Mouse (Mus musculus): ENCODE measurements around the gene Tcte1. TPM values are rescaled to one million over a fixed set of nuclear protein-coding genes. Genes with fewer than 3 reads are reported as not detected.

Tcte1 gene
- total RNA-seq, 4 experiments from 2014 or later: not detected

GRCm38 (mm10) chr17:45564531-45565084 lies 41.4 kb downstream of the Tcte1 start:
- no peak for DNase-seq (ENCODE audit: low spot score in 2 of 2)

- DNase-seq (ENCODE audit: low spot score in 2 of 2): no peak
These were observed 41.9 kb downstream of the Tcte1 start for GRCm38 (mm10) chr17:45565103-45565502.

- no peak for DNase-seq (ENCODE audit: low spot score in 2 of 2)
These were observed 42.8 kb downstream of the Tcte1 start for GRCm38 (mm10) chr17:45566031-45566359.

- DNase-seq (ENCODE audit: low spot score in 2 of 2): no peak
These were observed 43.3 kb downstream of the Tcte1 start for GRCm38 (mm10) chr17:45566360-45567161.

DNA sequence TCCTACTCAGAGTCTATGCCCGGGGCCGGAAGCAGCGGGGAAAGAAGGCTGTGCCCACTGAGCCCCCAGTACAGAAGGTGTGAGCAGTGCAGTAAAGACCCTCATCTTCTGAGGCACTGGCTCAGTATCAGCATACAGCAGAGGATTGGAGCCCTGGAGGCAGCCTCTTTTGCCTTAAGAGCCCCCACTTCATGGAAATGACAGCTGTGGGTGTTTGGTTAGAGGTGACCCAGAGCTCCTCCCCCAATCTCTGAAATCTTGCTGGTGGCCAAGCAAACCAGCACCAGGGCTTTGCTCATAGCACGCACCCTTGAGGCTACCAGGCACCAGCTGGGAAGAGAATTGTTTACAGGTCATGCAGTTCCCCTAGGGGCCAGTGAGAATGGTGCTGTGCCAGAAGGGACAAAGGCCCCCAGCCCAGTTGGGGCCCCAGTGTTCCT lies 43.9 kb downstream of the Tcte1 start:
- no peak for DNase-seq (ENCODE audit: low spot score in 2 of 2)

DNA sequence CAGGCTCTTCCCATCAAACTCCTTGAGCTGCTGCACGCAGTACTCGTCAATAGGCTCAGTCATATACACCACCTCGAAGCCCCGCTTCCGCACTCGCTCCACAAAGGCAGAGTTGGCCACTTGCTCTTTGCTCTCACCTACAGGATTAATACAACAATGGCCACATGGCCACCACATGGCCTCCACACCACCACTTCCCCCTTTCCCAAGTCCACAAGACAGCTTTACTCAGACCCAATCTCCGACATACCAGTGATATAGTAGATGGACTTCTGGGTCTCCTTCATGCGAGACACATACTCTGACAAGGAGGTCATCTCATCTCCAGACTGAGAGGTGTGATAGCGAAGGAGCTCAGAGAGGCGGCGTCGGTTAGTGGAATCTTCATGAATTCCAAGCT lies 45.8 kb downstream of the Tcte1 start:
- no peak for DNase-seq (ENCODE audit: low spot score in 2 of 2)

- no peak for DNase-seq (ENCODE audit: low spot score in 2 of 2)
These were observed 46.8 kb downstream of the Tcte1 start for GRCm38 (mm10) chr17:45569999-45570398.

DNA sequence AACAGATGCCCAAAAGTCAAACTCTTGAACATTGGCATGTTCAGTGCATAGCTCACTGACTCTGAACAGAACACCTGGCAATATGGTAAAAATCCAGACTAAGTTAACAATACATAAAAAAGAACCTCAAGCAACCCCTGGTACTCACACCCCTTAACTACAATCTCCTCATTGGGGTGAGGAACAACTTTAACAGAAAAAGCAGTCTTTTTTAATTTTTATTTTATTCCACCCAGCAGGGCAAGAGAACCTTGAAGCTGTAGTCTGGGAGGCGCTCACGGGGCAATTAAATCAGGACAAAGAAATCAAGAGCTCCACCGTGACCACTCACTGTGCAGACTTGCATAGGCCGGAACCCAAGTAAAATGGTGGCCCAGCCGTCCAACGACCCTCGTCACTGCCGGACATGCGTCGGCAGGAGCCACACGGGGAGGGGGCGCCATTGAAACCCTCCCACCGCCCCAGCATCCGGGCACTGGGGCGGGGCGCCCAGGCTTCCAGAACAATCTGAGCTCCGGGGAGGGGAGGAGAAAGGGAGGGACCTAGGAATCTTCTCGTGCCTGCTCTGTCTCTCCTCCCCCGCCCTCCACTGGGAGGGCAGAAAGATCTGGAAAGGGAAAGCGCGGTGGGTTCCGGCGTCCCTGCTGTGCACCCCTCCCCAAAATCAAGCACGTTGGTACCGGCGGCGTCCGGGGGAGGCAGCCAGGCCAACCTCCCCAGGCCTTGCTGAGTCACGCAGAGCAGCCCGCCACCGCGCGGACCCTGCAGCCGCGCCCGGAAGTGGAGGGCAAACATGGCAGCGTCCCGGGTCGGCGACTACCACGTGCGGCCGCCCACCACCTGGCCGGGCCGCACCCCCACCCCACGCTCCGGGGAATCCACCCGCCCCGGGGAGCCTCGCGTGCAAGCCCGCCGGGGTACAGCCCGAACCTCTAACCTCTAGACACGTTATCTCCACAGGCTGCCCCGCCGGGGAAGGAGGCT lies 49.2 kb downstream of the Tcte1 start:
- DNase-seq (ENCODE audit: low spot score in 2 of 2): peak; percentile 52 to 53

DNA sequence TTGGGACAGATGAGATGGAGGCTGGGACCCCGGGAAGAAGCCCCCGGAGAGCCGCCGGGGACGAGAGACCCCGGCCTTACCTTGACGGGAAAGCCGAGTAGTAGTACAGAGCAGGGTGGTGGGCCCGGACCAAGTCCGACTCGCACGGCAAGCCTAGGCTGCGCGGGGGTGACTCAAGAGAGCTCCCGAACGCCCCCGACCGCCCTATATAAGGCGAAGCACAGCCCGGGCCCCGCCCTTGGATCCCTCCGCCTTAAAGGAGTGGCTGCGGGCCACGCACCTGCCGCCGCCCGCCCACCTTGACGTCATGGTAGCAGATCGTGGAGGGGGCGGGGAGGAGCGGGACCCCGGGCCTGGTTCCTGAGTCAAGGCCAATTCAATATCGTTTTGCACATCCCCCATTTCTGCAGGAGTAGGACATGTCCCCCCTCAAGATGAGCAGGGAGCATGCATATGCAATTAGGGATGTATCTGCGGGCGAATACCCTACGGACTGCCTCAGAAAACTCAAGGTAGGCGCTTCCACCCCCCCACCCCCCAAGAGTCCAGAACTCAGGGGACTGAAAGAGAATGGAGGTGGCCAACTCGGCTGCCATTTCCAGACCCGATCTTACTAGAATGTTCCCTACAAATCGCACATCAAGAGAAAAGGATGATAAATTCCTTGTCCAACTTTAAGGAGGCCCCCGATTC lies 50.0 kb downstream of the Tcte1 start, which contains the start of gene Hsp90ab1:
Gene Hsp90ab1, minus strand, starts transcription at position 185 of the 693 bp plus-strand sequence.
- peak; percentile 98 to 99 for DNase-seq (ENCODE audit: low spot score in 2 of 2)

GRCm38 (mm10) chr17:45573780-45574123 lies 50.5 kb downstream of the Tcte1 start:
- DNase-seq (ENCODE audit: low spot score in 2 of 2): peak; percentile 95 to 96

GRCm38 (mm10) chr17:45574129-45574761 lies 51.0 kb downstream of the Tcte1 start:
- DNase-seq (ENCODE audit: low spot score in 2 of 2): peak; percentile 50 to 57

DNA sequence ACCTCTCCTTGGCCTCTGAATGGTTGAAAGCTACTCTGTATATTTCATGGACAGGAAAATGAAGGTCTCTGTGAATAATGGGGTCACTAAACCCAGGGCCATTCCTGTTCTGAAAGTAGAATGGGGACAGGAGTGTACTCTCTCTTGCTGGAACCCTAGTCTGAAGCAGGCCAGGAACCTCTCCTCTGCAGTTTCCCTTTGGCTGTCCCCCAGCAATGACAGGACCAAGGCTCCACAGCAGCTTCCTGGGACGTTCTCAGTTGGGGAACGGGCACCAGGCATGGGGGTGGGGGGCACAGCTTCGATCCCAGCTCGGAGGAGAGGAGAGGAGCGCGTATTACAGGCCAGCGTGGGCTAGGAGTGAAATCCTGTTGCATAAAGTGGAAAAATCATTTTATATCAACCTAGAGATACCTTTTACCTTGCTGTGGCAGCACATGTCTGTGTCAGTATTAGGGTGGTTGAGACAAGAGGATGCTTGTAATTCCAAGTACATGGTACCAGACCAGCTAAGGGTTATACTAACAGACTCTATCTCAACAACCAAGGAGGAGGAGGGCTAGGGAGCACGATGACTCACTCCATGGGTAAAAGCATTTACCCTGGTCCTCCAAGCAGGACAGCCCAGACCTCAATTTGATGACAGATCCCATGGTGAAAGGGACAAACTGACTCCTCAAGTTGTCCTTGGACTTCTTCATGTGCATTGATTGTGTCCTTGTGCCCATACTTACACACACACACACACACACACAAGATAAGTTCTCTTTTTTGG lies 52.1 kb downstream of the Tcte1 start:
- no peak for DNase-seq (ENCODE audit: low spot score in 2 of 2)

DNA sequence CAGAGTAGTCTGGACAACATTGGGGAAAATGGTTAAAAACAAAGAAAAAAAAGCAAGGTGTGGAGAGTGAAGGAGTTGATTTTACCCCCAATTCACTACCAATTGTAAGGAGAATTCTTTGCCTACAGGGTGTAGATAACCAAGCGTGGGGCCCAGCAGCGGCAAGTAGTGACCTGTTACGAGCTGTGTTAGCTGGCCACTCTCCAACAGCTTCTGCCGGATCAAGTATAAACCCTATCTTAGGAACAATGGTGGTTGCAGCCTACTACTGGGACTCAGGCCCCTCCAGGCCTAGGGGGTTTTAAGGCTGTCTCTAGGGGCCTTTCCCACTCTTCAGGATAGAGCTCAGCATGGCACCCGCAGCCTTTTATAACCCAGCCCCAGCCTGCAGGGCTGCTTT lies 55.0 kb downstream of the Tcte1 start:
- no peak for DNase-seq (ENCODE audit: low spot score in 2 of 2)

DNA sequence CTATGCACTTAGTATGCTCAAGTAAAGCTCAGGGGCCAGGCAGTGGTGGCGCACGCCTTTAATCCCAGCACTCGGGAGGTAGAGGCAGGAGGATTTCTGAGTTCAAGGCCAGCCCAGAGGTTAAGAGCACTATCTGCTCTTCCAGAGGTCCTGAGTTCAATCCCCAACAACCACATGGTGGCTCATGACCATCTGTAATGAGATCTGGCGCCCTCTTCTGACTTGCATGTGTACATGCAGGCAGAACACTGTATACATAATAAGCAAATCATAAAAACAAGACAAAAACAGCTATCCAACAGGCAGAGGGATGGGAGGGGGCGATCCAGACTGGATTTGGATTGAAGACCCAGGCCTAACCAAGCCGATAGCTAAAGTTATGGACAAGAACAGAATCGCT lies 55.6 kb downstream of the Tcte1 start:
- no peak for DNase-seq (ENCODE audit: low spot score in 2 of 2)

DNA sequence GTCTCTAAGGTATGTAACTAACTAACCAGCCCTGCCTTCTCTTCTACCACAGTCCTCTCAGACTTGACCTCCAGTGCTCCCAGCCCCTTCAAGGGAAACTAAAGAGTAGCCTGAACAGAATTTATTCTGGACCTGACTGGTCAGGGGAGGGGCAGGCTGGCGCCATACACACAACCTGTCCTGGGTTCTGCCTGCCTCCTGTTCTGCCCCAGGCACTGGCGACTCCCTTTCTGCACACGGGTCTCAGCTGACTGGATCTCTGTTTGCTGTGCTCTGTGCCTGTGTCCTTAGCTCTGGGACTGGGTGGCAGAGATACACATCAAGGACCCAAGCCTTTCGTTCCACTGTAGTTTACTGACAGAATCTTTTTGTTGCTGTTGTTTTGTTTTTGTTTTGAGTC lies 56.3 kb downstream of the Tcte1 start:
- DNase-seq (ENCODE audit: low spot score in 2 of 2): no peak

GRCm38 (mm10) chr17:45580958-45581477 lies 57.8 kb downstream of the Tcte1 start:
- DNase-seq (ENCODE audit: low spot score in 2 of 2): no peak

GRCm38 (mm10) chr17:45581567-45581983 lies 58.3 kb downstream of the Tcte1 start:
- DNase-seq (ENCODE audit: low spot score in 2 of 2): no peak

- DNase-seq (ENCODE audit: low spot score in 2 of 2): no peak
These were observed 59.0 kb downstream of the Tcte1 start for GRCm38 (mm10) chr17:45582188-45582587.

GRCm38 (mm10) chr17:45582715-45583355 lies 59.6 kb downstream of the Tcte1 start:
- DNase-seq (ENCODE audit: low spot score in 2 of 2): no peak
